Mouse (Mus musculus): ENCODE measurements at regions not wholly inside any gene's neighbourhood (a gene's known extent, or its start where the extent isn't known, plus 50 kb on each side); places are given as distances from the start of the nearest gene placed in this dataset.

GRCm38 (mm10) chr8:96586129-96586528 is 697.8 kb upstream of the Got2 start:
- H3K4me3 ChIP-seq (ENCODE audit: low read length) = no peak overlapping the region
- H3K27me3 ChIP-seq (ENCODE audit: control insufficient read depth, insufficient read depth, low read length) = no peaks in the 10 kb centered on the region
- H3K9me3 ChIP-seq (ENCODE audit: control insufficient read depth, low read length) = no peaks in the 10 kb centered on the region
- no peak overlapping the region for H3K4me2 ChIP-seq (replicated peaks; ENCODE audit: low read depth, low read length)
- no peak overlapping the region for H3K9ac ChIP-seq (ENCODE audit: low read depth, low read length)
- no peaks in the 10 kb centered on the region for H3K36me3 ChIP-seq (ENCODE audit: control insufficient read depth, insufficient read depth, low read length)
- no peaks in the 10 kb centered on the region for H3K4me1 ChIP-seq (ENCODE audit: control insufficient read depth, insufficient read depth, low read length)
- 41% methylated on average over 3 of the region's 3 CpGs for WGBS
- ATAC-seq (ENCODE audit: low FRiP score, low TSS enrichment) = no peak
- no peak overlapping the region for H3K27ac ChIP-seq (ENCODE audit: low read depth, low read length)

- Histone ChIP-seq H3K4me1 (ENCODE audit: control insufficient read depth, insufficient read depth, low read length) (no peaks in the 10 kb centered on the region), H3K36me3 (ENCODE audit: control insufficient read depth, insufficient read depth, low read length) (no peaks in the 10 kb centered on the region), H3K9me3 (ENCODE audit: control insufficient read depth, low read length) (no peaks in the 10 kb centered on the region), H3K4me2 (replicated peaks; ENCODE audit: low read depth, low read length) (no peak overlapping the region), H3K27me3 (ENCODE audit: control insufficient read depth, insufficient read depth, low read length) (no peaks in the 10 kb centered on the region), H3K9ac (ENCODE audit: low read depth, low read length) (no peak overlapping the region), H3K4me3 (ENCODE audit: low read length) (no peak overlapping the region), H3K27ac (ENCODE audit: low read depth, low read length) (no peak overlapping the region)
- 66% methylated on average over 10 of the region's 10 CpGs for WGBS
- no peak for ATAC-seq (ENCODE audit: low FRiP score, low TSS enrichment)
Observed at GRCm38 (mm10) chr8:96552512-96552911, 664.2 kb upstream of the Got2 start.

GRCm38 (mm10) chr8:96550408-96550807 is 662.1 kb upstream of the Got2 start:
- 88% methylated on average over 2 of the region's 2 CpGs for WGBS
- no peak overlapping the region for H3K4me3 ChIP-seq (ENCODE audit: low read length)
- no peaks in the 10 kb centered on the region for H3K36me3 ChIP-seq (ENCODE audit: control insufficient read depth, insufficient read depth, low read length)
- H3K27ac ChIP-seq (ENCODE audit: low read depth, low read length) = no peak overlapping the region
- no peaks in the 10 kb centered on the region for H3K27me3 ChIP-seq (ENCODE audit: control insufficient read depth, insufficient read depth, low read length)
- no peaks in the 10 kb centered on the region for H3K4me1 ChIP-seq (ENCODE audit: control insufficient read depth, insufficient read depth, low read length)
- H3K4me2 ChIP-seq (replicated peaks; ENCODE audit: low read depth, low read length) = no peak overlapping the region
- no peak for ATAC-seq (ENCODE audit: low FRiP score, low TSS enrichment)
- H3K9me3 ChIP-seq (ENCODE audit: control insufficient read depth, low read length) = no peaks in the 10 kb centered on the region
- H3K9ac ChIP-seq (ENCODE audit: low read depth, low read length) = no peak overlapping the region

- no peak overlapping the region for H3K27ac ChIP-seq (ENCODE audit: low read depth, low read length)
- no peaks in the 10 kb centered on the region for H3K36me3 ChIP-seq (ENCODE audit: control insufficient read depth, insufficient read depth, low read length)
- H3K4me1 ChIP-seq (ENCODE audit: control insufficient read depth, insufficient read depth, low read length) = no peaks in the 10 kb centered on the region
- no peak overlapping the region for H3K9ac ChIP-seq (ENCODE audit: low read depth, low read length)
- no peaks in the 10 kb centered on the region for H3K9me3 ChIP-seq (ENCODE audit: control insufficient read depth, low read length)
- no peak overlapping the region for H3K4me2 ChIP-seq (replicated peaks; ENCODE audit: low read depth, low read length)
- no peaks in the 10 kb centered on the region for H3K27me3 ChIP-seq (ENCODE audit: control insufficient read depth, insufficient read depth, low read length)
- 85% methylated on average over 4 of the region's 4 CpGs for WGBS
- no peak for ATAC-seq (ENCODE audit: low FRiP score, low TSS enrichment)
- no peak overlapping the region for H3K4me3 ChIP-seq (ENCODE audit: low read length)
Observed at GRCm38 (mm10) chr8:96548663-96549062, 660.3 kb upstream of the Got2 start.

- H3K36me3 ChIP-seq (ENCODE audit: control insufficient read depth, insufficient read depth, low read length) = no peaks in the 10 kb centered on the region
- no peak overlapping the region for H3K9ac ChIP-seq (ENCODE audit: low read depth, low read length)
- H3K27me3 ChIP-seq (ENCODE audit: control insufficient read depth, insufficient read depth, low read length) = no peaks in the 10 kb centered on the region
- no peaks in the 10 kb centered on the region for H3K9me3 ChIP-seq (ENCODE audit: control insufficient read depth, low read length)
- H3K27ac ChIP-seq (ENCODE audit: low read depth, low read length) = no peak overlapping the region
- no peak overlapping the region for H3K4me2 ChIP-seq (replicated peaks; ENCODE audit: low read depth, low read length)
- ATAC-seq (ENCODE audit: low FRiP score, low TSS enrichment) = no peak
- no peak overlapping the region for H3K4me3 ChIP-seq (ENCODE audit: low read length)
- no peaks in the 10 kb centered on the region for H3K4me1 ChIP-seq (ENCODE audit: control insufficient read depth, insufficient read depth, low read length)
Observed at GRCm38 (mm10) chr8:96548187-96548586, 659.8 kb upstream of the Got2 start.

GRCm38 (mm10) chr8:96542215-96542614 is 653.9 kb upstream of the Got2 start:
- Histone ChIP-seq H3K27me3 (ENCODE audit: control insufficient read depth, insufficient read depth, low read length) (no peaks in the 10 kb centered on the region), H3K4me2 (replicated peaks; ENCODE audit: low read depth, low read length) (no peak overlapping the region), H3K4me1 (ENCODE audit: control insufficient read depth, insufficient read depth, low read length) (no peaks in the 10 kb centered on the region), H3K9ac (ENCODE audit: low read depth, low read length) (no peak overlapping the region), H3K27ac (ENCODE audit: low read depth, low read length) (no peak overlapping the region), H3K9me3 (ENCODE audit: control insufficient read depth, low read length) (no peaks in the 10 kb centered on the region), H3K36me3 (ENCODE audit: control insufficient read depth, insufficient read depth, low read length) (no peaks in the 10 kb centered on the region), H3K4me3 (ENCODE audit: low read length) (no peak overlapping the region)
- 95% methylated on average over 3 of the region's 3 CpGs for WGBS
- ATAC-seq (ENCODE audit: low FRiP score, low TSS enrichment) = no peak

GRCm38 (mm10) chr8:96498854-96499253 is 610.5 kb upstream of the Got2 start:
- Histone ChIP-seq H3K9ac (ENCODE audit: low read depth, low read length) (no peak overlapping the region), H3K27ac (ENCODE audit: low read depth, low read length) (no peak overlapping the region), H3K4me2 (replicated peaks; ENCODE audit: low read depth, low read length) (no peak overlapping the region), H3K9me3 (ENCODE audit: control insufficient read depth, low read length) (no peaks in the 10 kb centered on the region), H3K4me1 (ENCODE audit: control insufficient read depth, insufficient read depth, low read length) (no peaks in the 10 kb centered on the region), H3K27me3 (ENCODE audit: control insufficient read depth, insufficient read depth, low read length) (no peaks in the 10 kb centered on the region), H3K36me3 (ENCODE audit: control insufficient read depth, insufficient read depth, low read length) (no peaks in the 10 kb centered on the region), H3K4me3 (ENCODE audit: low read length) (no peak overlapping the region)
- no peak for ATAC-seq (ENCODE audit: low FRiP score, low TSS enrichment)
- 56% methylated on average over 6 of the region's 6 CpGs for WGBS

GRCm38 (mm10) chr8:96495406-96495805 is 607.1 kb upstream of the Got2 start:
- Histone ChIP-seq H3K27ac (ENCODE audit: low read depth, low read length) (no peak overlapping the region), H3K4me3 (ENCODE audit: low read length) (no peak overlapping the region), H3K36me3 (ENCODE audit: control insufficient read depth, insufficient read depth, low read length) (no peaks in the 10 kb centered on the region), H3K27me3 (ENCODE audit: control insufficient read depth, insufficient read depth, low read length) (no peaks in the 10 kb centered on the region), H3K4me1 (ENCODE audit: control insufficient read depth, insufficient read depth, low read length) (no peaks in the 10 kb centered on the region), H3K9ac (ENCODE audit: low read depth, low read length) (no peak overlapping the region), H3K9me3 (ENCODE audit: control insufficient read depth, low read length) (no peaks in the 10 kb centered on the region), H3K4me2 (replicated peaks; ENCODE audit: low read depth, low read length) (no peak overlapping the region)
- 86% methylated on average over 3 of the region's 3 CpGs for WGBS
- ATAC-seq (ENCODE audit: low FRiP score, low TSS enrichment) = no peak

GRCm38 (mm10) chr8:96489804-96490203 is 601.5 kb upstream of the Got2 start:
- 58% methylated on average over 2 of the region's 2 CpGs for WGBS
- no peak overlapping the region for H3K27ac ChIP-seq (ENCODE audit: low read depth, low read length)
- no peak overlapping the region for H3K4me3 ChIP-seq (ENCODE audit: low read length)
- H3K9ac ChIP-seq (ENCODE audit: low read depth, low read length) = no peak overlapping the region
- no peak for ATAC-seq (ENCODE audit: low FRiP score, low TSS enrichment)
- no peaks in the 10 kb centered on the region for H3K27me3 ChIP-seq (ENCODE audit: control insufficient read depth, insufficient read depth, low read length)
- H3K9me3 ChIP-seq (ENCODE audit: control insufficient read depth, low read length) = no peaks in the 10 kb centered on the region
- no peak overlapping the region for H3K4me2 ChIP-seq (replicated peaks; ENCODE audit: low read depth, low read length)
- H3K36me3 ChIP-seq (ENCODE audit: control insufficient read depth, insufficient read depth, low read length) = no peaks in the 10 kb centered on the region
- no peaks in the 10 kb centered on the region for H3K4me1 ChIP-seq (ENCODE audit: control insufficient read depth, insufficient read depth, low read length)
